Mouse (Mus musculus): Measurements from ENCODE around the gene Adck2. TPM values are rescaled to one million over a fixed set of nuclear protein-coding genes. Genes with fewer than 3 reads are reported as not detected.

Adck2 gene
- total and polyA plus RNA-seq, 3 experiments = 7.6 to 15.6 (median 12.1) TPM

- WGBS = 15% methylated on average over 23 of the region's 23 CpGs
- Histone ChIP-seq H3K4me1 (ENCODE audit: control insufficient read depth, insufficient read depth, low read length) (peaks cover 4% of the 10 kb centered on the region; the same call in 1 of the 2 replicates), H3K79me2 (replicated peaks; ENCODE audit: control insufficient read depth, insufficient read depth, low read length) (no peaks in the 10 kb centered on the region), H3K27me3 (ENCODE audit: control insufficient read depth, insufficient read depth, low read length) (no peaks in the 10 kb centered on the region), H3K36me3 (ENCODE audit: control insufficient read depth, insufficient read depth, low read length) (no peaks in the 10 kb centered on the region), H3K9ac (ENCODE audit: low read depth, low read length) (peak overlapping the region; percentile 41), H3K27ac (no peak overlapping the region), H3K4me3 (no peak overlapping the region)
- intact Hi-C loops (cut with DNase I) = loop anchor here (1.0 to 5.0 kb wide), 3 partner anchors 35 to 220 kb away; no protein-coding TSS in a partner anchor
- TF ChIP-seq EP300 (IDR thresholded peaks at IDR 0.05; ENCODE audit: insufficient read depth, low read depth, low read length) (peak; percentile 53; the same call in 1 of the 2 replicates), CTCF (IDR thresholded peaks at IDR 0.05) (peak; percentile 94), POLR2A (IDR thresholded peaks at IDR 0.05; ENCODE audit: insufficient read depth, low read depth, low read length) (no peak)
- peak; percentile 59 to 77 for DNase-seq
These were observed 11.3 kb upstream of the Adck2 start for GRCm38 (mm10) chr6:39562166-39563015.

- 7% methylated on average over 5 of the region's 5 CpGs for WGBS
- H3K4me3 ChIP-seq = no peak overlapping the region
- no peaks in the 10 kb centered on the region for H3K36me3 ChIP-seq (ENCODE audit: control insufficient read depth, insufficient read depth, low read length)
- TF ChIP-seq CTCF (IDR thresholded peaks at IDR 0.05) (peak; percentile 84), EP300 (IDR thresholded peaks at IDR 0.05; ENCODE audit: insufficient read depth, low read depth, low read length) (no peak), POLR2A (IDR thresholded peaks at IDR 0.05; ENCODE audit: insufficient read depth, low read depth, low read length) (no peak)
- H3K4me1 ChIP-seq (ENCODE audit: control insufficient read depth, insufficient read depth, low read length) = peaks cover 2% of the 10 kb centered on the region; the same call in 1 of the 2 replicates
- intact Hi-C loops (cut with DNase I) = loop anchor here (1.0 to 5.0 kb wide), 2 partner anchors 104 to 150 kb away; no protein-coding TSS in a partner anchor
- no peak overlapping the region for H3K27ac ChIP-seq
- no peaks in the 10 kb centered on the region for H3K79me2 ChIP-seq (replicated peaks; ENCODE audit: control insufficient read depth, insufficient read depth, low read length)
- H3K27me3 ChIP-seq (ENCODE audit: control insufficient read depth, insufficient read depth, low read length) = no peaks in the 10 kb centered on the region
- no peak overlapping the region for H3K9ac ChIP-seq (ENCODE audit: low read depth, low read length)
- DNase-seq = no peak
These were observed 6.1 kb upstream of the Adck2 start for GRCm38 (mm10) chr6:39567528-39567927.

- DNase-seq = no peak
- Histone ChIP-seq H3K9ac (ENCODE audit: low read depth, low read length) (no peak overlapping the region), H3K27me3 (ENCODE audit: control insufficient read depth, insufficient read depth, low read length) (no peaks in the 10 kb centered on the region), H3K36me3 (ENCODE audit: control insufficient read depth, insufficient read depth, low read length) (no peaks in the 10 kb centered on the region), H3K27ac (no peak overlapping the region), H3K4me1 (ENCODE audit: control insufficient read depth, insufficient read depth, low read length) (no peaks in the 10 kb centered on the region; the same call in none of the 2 replicates), H3K79me2 (replicated peaks; ENCODE audit: control insufficient read depth, insufficient read depth, low read length) (no peaks in the 10 kb centered on the region), H3K4me3 (no peak overlapping the region)
- intact Hi-C loops (cut with DNase I) = no loop called here
- TF ChIP-seq EP300 (IDR thresholded peaks at IDR 0.05; ENCODE audit: insufficient read depth, low read depth, low read length) = no peak
- TF ChIP-seq POLR2A (IDR thresholded peaks at IDR 0.05; ENCODE audit: insufficient read depth, low read depth, low read length) = no peak
- WGBS = 60% methylated on average over 3 of the region's 3 CpGs
These were observed 3.2 kb upstream of the Adck2 start for GRCm38 (mm10) chr6:39570426-39570825.

- no peaks in the 10 kb centered on the region for H3K27me3 ChIP-seq (ENCODE audit: control insufficient read depth, insufficient read depth, low read length)
- H3K36me3 ChIP-seq (ENCODE audit: control insufficient read depth, insufficient read depth, low read length) = no peaks in the 10 kb centered on the region; the same call in 1 of the 2 replicates
- no peaks in the 10 kb centered on the region; the same call in none of the 2 replicates for H3K4me1 ChIP-seq (ENCODE audit: control insufficient read depth, insufficient read depth, low read length)
- WGBS = 27% methylated on average over 10 of the region's 10 CpGs
- peak overlapping the region; percentile 89 for H3K27ac ChIP-seq
- DNase-seq = peak; percentile 41
- peaks cover 1% of the 10 kb centered on the region; the same call in 1 of the 2 replicates for H3K79me2 ChIP-seq (replicated peaks; ENCODE audit: control insufficient read depth, insufficient read depth, low read length)
- no peak for TF ChIP-seq POLR2A (IDR thresholded peaks at IDR 0.05; ENCODE audit: insufficient read depth, low read depth, low read length)
- TF ChIP-seq EP300 (IDR thresholded peaks at IDR 0.05; ENCODE audit: insufficient read depth, low read depth, low read length) = no peak
- TF ChIP-seq CTCF (IDR thresholded peaks at IDR 0.05) = no peak
- peak overlapping the region; percentile 67 for H3K4me3 ChIP-seq
- intact Hi-C loops (cut with DNase I) = no loop called here
- peak overlapping the region; percentile 89 for H3K9ac ChIP-seq (ENCODE audit: low read depth, low read length)
These were observed 839 bp downstream of the Adck2 start for GRCm38 (mm10) chr6:39574555-39574869.

GRCm38 (mm10) chr6:39574951-39575350 lies 1.3 kb downstream of the Adck2 start:
- no peak for DNase-seq
- H3K79me2 ChIP-seq (replicated peaks; ENCODE audit: control insufficient read depth, insufficient read depth, low read length) = peaks cover 1% of the 10 kb centered on the region; the same call in 1 of the 2 replicates
- intact Hi-C loops (cut with DNase I) = no loop called here
- WGBS = 65% methylated on average over 7 of the region's 7 CpGs
- no peaks in the 10 kb centered on the region; the same call in 1 of the 2 replicates for H3K36me3 ChIP-seq (ENCODE audit: control insufficient read depth, insufficient read depth, low read length)
- TF ChIP-seq POLR2A (IDR thresholded peaks at IDR 0.05; ENCODE audit: insufficient read depth, low read depth, low read length) = no peak
- H3K27me3 ChIP-seq (ENCODE audit: control insufficient read depth, insufficient read depth, low read length) = no peaks in the 10 kb centered on the region
- H3K27ac ChIP-seq = peak overlapping the region; percentile 89
- H3K4me3 ChIP-seq = no peak overlapping the region
- H3K4me1 ChIP-seq (ENCODE audit: control insufficient read depth, insufficient read depth, low read length) = no peaks in the 10 kb centered on the region; the same call in none of the 2 replicates
- no peak overlapping the region for H3K9ac ChIP-seq (ENCODE audit: low read depth, low read length)

- Histone ChIP-seq H3K79me2 (replicated peaks; ENCODE audit: control insufficient read depth, insufficient read depth, low read length) (peaks cover 1% of the 10 kb centered on the region; the same call in 1 of the 2 replicates), H3K9ac (ENCODE audit: low read depth, low read length) (no peak overlapping the region), H3K4me3 (no peak overlapping the region), H3K27me3 (ENCODE audit: control insufficient read depth, insufficient read depth, low read length) (no peaks in the 10 kb centered on the region), H3K4me1 (ENCODE audit: control insufficient read depth, insufficient read depth, low read length) (no peaks in the 10 kb centered on the region; the same call in none of the 2 replicates), H3K36me3 (ENCODE audit: control insufficient read depth, insufficient read depth, low read length) (no peaks in the 10 kb centered on the region; the same call in 1 of the 2 replicates), H3K27ac (no peak overlapping the region)
- DNase-seq = no peak
- WGBS = 89% methylated on average over 7 of the region's 7 CpGs
- TF ChIP-seq CTCF (IDR thresholded peaks at IDR 0.05) (no peak), POLR2A (IDR thresholded peaks at IDR 0.05; ENCODE audit: insufficient read depth, low read depth, low read length) (no peak), EP300 (IDR thresholded peaks at IDR 0.05; ENCODE audit: insufficient read depth, low read depth, low read length) (no peak)
- intact Hi-C loops (cut with DNase I) = no loop called here
These were observed 5.9 kb downstream of the Adck2 start for GRCm38 (mm10) chr6:39579552-39579951.

Measured in heart, adult 2 months (tissue).